Mouse (Mus musculus) hindbrain, embryonic 13.5 days (tissue): ENCODE data around the gene Nrxn1. TPM values are rescaled to one million over a fixed set of nuclear protein-coding genes. Genes with fewer than 3 reads are reported as not detected.

ENCODE experiments used
- ATAC-seq: fragments of 200-750 bp; cut with Nextera tagmentation; 2 replicates; pipeline ENCODE4 v1.8.0; 2017; ENCODE audit warnings: moderate TSS enrichment; ENCODE audit not compliant: low FRiP score
- H3K27ac ChIP-seq: fragments of 300-500 bp; sonication (generic); 2 replicates; pipeline ENCODE4 v1.5.1; 2015; ENCODE audit warnings: inconsistent platforms, mild to moderate bottlenecking, moderate library complexity
- H3K27me3 ChIP-seq: fragments of 300-500 bp; sonication (generic); 2 replicates; pipeline ENCODE4 v1.6.1; 2015; ENCODE audit warnings: mild to moderate bottlenecking, inconsistent platforms
- H3K36me3 ChIP-seq: fragments of 300-500 bp; sonication (generic); 2 replicates; pipeline ENCODE4 v1.6.1; 2015; ENCODE audit warnings: mild to moderate bottlenecking, inconsistent platforms
- H3K4me1 ChIP-seq: fragments of 300-500 bp; sonication (generic); replicated peaks from 2 replicates; pipeline ENCODE4 v1.6.1; 2015; ENCODE audit warnings: inconsistent platforms
- H3K4me2 ChIP-seq: fragments of 300-500 bp; sonication (generic); 2 replicates; pipeline ENCODE4 v1.6.1; 2015; ENCODE audit warnings: inconsistent platforms, mild to moderate bottlenecking, moderate library complexity
- H3K4me3 ChIP-seq: fragments of 300-500 bp; sonication (generic); 2 replicates; pipeline ENCODE4 v1.5.1; 2015; ENCODE audit warnings: mild to moderate bottlenecking, inconsistent platforms
- H3K9ac ChIP-seq: fragments of 300-500 bp; sonication (generic); 2 replicates; pipeline ENCODE4 v1.6.1; 2015; ENCODE audit warnings: mild to moderate bottlenecking, inconsistent platforms
- H3K9me3 ChIP-seq: fragments of 300-500 bp; sonication (generic); 2 replicates; pipeline ENCODE4 v1.6.1; 2016; ENCODE audit warnings: inconsistent platforms
- WGBS: fragments of 180-500 bp; shearing (Covaris S2); methylation state at CpG from one replicate; pipeline ENCODE4 v1.1.7; 2015; 5-methylcytosine and 5-hydroxymethylcytosine counted together
- polyA plus RNA-seq: library from polyadenylated mRNA; unstranded; fragments of >200 nt; fragmentation: Nextera tagmentation; extraction: Ambion mirVana; gene quantifications from 2 replicates; pipeline ENCODE4 v1.2.1, GENCODE M21; 2015

The Nrxn1 gene
- polyA plus RNA-seq, 1 experiment from 2014 or later = 143 TPM

DNA sequence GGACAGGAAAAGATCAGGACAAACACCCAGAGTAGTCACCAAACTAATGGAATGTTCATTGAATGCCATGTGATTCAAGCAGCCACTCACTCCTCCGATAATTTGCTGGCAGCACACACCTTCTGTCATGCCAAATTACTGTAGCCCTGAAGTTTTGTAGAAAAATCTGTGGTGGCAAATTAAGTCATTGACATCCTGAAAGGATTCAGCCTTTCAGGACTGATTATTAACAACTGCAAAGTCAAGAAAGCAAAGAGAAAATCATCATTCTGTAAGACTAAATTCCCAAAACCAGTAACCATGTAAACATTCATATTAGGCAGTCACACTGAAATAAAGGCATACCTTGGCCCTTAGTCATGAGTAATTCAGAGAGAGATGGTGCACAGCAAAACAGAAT is 662.7 kb downstream of the Nrxn1 start:
- ATAC-seq = no peak
- H3K27ac ChIP-seq = no peak overlapping the region
- H3K4me3 ChIP-seq = no peak overlapping the region
- no peak overlapping the region for H3K9ac ChIP-seq
- H3K4me1 ChIP-seq = no peaks in the 10 kb centered on the region
- 85% methylated on average over 1 of the region's 1 CpGs for WGBS
- no peak overlapping the region for H3K4me2 ChIP-seq
- no peaks in the 10 kb centered on the region for H3K9me3 ChIP-seq
- H3K27me3 ChIP-seq = no peaks in the 10 kb centered on the region
- H3K36me3 ChIP-seq = no peaks in the 10 kb centered on the region

DNA sequence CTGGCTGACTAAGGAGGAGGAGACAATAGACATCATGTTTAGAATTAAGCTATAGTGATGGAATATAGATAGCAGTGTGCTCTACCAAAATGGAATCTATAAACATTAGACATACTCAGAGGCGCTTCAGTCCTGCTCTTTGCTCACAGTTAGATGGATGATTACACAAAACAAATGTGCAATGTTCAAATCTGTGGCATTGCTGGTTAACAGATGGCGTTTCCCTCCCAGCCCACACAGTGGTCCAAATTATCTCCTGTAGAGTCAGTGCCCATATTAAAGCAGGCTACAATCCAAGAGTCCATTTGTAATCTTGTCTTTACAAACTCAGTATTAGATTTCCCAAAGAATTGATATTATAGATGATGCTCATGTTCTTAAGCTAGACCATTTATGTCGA is 666.9 kb downstream of the Nrxn1 start:
- ATAC-seq = no peak
- Histone ChIP-seq H3K4me2 (no peak overlapping the region), H3K27ac (no peak overlapping the region), H3K9ac (no peak overlapping the region), H3K27me3 (no peaks in the 10 kb centered on the region), H3K9me3 (no peaks in the 10 kb centered on the region), H3K4me3 (no peak overlapping the region), H3K36me3 (no peaks in the 10 kb centered on the region), H3K4me1 (no peaks in the 10 kb centered on the region)
- 88% methylated on average over 3 of the region's 3 CpGs for WGBS

DNA sequence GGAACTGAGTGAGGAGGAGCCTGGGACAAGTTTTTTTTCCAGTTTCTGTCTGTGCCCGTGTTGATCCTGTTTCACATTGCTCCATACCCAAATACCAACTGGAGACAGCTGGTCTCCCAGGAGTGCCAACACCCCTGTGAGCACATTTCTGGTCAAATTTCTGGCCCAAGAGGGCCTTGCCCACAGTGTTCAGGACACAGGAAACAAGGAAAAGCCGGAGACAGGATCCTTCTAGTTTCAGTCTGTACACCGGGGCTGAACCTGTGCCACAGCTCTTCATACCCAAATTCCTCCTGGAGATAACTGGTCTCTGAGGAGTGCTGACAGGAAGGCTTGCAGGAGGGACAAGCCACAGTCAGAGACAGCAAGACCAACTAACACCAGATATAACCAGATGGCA is 670.3 kb downstream of the Nrxn1 start:
- Histone ChIP-seq H3K9me3 (no peaks in the 10 kb centered on the region), H3K36me3 (no peaks in the 10 kb centered on the region), H3K27ac (no peak overlapping the region), H3K4me1 (no peaks in the 10 kb centered on the region), H3K9ac (no peak overlapping the region), H3K4me2 (no peak overlapping the region), H3K27me3 (no peaks in the 10 kb centered on the region), H3K4me3 (no peak overlapping the region)
- WGBS = 89% methylated on average over 3 of the region's 3 CpGs
- no peak for ATAC-seq

DNA sequence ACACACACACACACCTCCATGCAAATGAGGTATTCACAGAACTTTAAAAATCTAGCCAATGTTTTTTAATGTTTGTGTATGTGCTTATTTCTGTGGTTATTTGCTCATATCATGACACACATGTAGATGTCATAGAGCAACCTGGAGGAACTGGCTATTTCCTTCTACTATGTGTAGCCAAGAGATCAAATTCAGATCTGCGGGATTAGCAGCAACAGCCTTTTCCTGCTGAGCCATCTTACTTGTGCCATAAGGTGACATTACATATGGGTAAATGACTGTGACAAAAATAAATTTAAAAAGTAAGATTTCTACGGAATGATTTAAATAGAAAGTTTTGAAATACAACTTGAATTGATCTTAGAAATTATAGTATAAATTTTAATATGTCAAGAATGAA is 672.1 kb downstream of the Nrxn1 start:
- no peaks in the 10 kb centered on the region for H3K4me1 ChIP-seq
- H3K4me3 ChIP-seq = no peak overlapping the region
- no peaks in the 10 kb centered on the region for H3K27me3 ChIP-seq
- H3K4me2 ChIP-seq = no peak overlapping the region
- no peak overlapping the region for H3K9ac ChIP-seq
- no peak for ATAC-seq
- no peak overlapping the region for H3K27ac ChIP-seq
- H3K9me3 ChIP-seq = no peaks in the 10 kb centered on the region
- H3K36me3 ChIP-seq = no peaks in the 10 kb centered on the region
- WGBS = 97% methylated on average over 2 of the region's 2 CpGs

DNA sequence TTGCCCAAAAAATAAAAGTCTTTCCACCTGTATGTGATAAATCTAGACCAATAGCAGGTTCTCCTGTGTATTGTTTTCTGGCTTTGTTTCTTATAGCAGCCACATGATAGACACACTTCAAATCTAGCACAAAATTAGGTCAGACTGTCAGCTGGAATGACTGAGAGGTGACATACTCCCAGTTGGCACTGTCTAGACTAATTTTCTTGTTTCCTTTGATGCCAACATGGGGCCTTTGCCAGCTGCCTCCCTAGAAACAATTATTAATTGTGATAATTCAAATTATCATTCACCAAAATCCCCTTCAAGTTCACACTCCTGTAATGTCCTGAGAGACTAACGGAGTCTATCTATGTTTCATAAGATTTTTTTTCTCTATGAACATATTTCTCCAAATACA is 673.3 kb downstream of the Nrxn1 start:
- H3K9me3 ChIP-seq = no peaks in the 10 kb centered on the region
- no peak overlapping the region for H3K4me2 ChIP-seq
- WGBS = 83% methylated on average over 1 of the region's 1 CpGs
- no peak overlapping the region for H3K9ac ChIP-seq
- H3K4me1 ChIP-seq = no peaks in the 10 kb centered on the region
- no peaks in the 10 kb centered on the region for H3K27me3 ChIP-seq
- H3K4me3 ChIP-seq = no peak overlapping the region
- no peaks in the 10 kb centered on the region for H3K36me3 ChIP-seq
- no peak overlapping the region for H3K27ac ChIP-seq
- ATAC-seq = no peak

DNA sequence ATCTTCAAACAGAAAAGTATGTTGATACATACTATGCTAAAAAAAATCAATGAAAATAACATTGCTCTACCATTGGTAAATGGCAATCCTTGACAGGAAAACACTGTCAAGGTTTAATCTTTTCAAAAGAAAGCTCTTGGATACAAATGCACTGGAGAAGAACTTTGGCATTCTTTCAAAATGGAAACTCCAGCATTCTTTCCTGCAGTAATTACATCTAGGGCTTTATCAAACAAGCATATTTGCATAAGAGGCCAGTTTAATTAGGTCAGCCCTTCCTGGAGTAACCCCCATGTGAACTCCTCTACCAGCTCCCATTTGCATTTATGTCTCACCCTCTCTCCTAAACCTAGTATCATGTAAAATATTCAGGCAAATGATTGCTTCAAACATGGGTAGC is 696.5 kb downstream of the Nrxn1 start:
- Histone ChIP-seq H3K27ac (no peak overlapping the region), H3K36me3 (no peaks in the 10 kb centered on the region), H3K4me2 (no peak overlapping the region), H3K27me3 (no peaks in the 10 kb centered on the region), H3K9me3 (no peaks in the 10 kb centered on the region), H3K9ac (no peak overlapping the region), H3K4me3 (no peak overlapping the region), H3K4me1 (0 out of 2 replicates have a peak, but pooled peaks cover 3% of the 10 kb centered on the region)
- ATAC-seq = no peak

DNA sequence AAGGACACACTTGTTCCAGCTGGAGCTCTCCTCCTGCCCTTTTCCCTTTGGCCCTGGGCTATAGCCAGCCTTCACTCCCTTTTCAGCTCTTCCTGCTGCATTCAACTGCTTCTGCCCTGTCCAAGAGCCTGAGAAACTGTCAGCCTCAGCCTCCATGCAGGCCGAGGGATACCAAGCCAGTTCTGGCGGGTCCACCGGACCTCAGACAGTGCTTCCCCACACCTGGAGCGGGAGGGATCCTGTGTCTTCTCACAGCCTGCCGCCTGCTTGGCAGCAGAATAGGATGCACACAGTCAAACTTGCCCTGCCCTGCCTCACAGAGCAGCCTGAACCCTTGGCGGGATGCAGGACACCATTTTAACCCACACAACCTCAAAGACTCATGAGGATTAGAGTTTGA is 698.3 kb downstream of the Nrxn1 start:
- H3K27me3 ChIP-seq = no peaks in the 10 kb centered on the region
- H3K9me3 ChIP-seq = no peaks in the 10 kb centered on the region
- peaks cover 8% of the 10 kb centered on the region for H3K4me1 ChIP-seq
- no peak overlapping the region for H3K9ac ChIP-seq
- no peak overlapping the region for H3K4me3 ChIP-seq
- H3K27ac ChIP-seq = no peak overlapping the region
- ATAC-seq = no peak
- H3K4me2 ChIP-seq = no peak overlapping the region
- no peaks in the 10 kb centered on the region for H3K36me3 ChIP-seq
- 89% methylated on average over 6 of the region's 6 CpGs for WGBS

DNA sequence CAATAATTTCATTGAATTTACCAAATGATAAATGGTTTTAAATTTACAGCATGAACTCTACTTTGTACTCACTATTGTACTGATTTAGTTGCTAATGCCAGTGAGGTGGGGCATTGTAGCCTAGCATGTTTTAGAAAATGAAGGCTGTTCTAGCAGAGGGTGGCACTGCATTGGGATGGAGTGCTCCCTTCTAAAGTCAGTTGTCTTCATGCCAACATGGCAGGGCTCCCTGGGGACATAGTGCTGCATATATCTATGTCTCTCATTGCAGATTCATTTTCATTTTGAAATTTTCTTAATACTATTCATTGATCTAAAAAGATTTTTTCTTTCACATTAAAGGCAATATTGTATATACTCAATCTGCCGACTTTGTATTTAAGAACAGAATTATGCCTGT is 700.1 kb downstream of the Nrxn1 start:
- no peak overlapping the region for H3K4me3 ChIP-seq
- H3K36me3 ChIP-seq = no peaks in the 10 kb centered on the region
- WGBS = 91% methylated on average over 1 of the region's 1 CpGs
- no peak for ATAC-seq
- H3K9me3 ChIP-seq = no peaks in the 10 kb centered on the region
- no peak overlapping the region for H3K4me2 ChIP-seq
- H3K4me1 ChIP-seq = peaks cover 8% of the 10 kb centered on the region
- H3K27ac ChIP-seq = no peak overlapping the region
- H3K27me3 ChIP-seq = no peaks in the 10 kb centered on the region
- no peak overlapping the region for H3K9ac ChIP-seq

DNA sequence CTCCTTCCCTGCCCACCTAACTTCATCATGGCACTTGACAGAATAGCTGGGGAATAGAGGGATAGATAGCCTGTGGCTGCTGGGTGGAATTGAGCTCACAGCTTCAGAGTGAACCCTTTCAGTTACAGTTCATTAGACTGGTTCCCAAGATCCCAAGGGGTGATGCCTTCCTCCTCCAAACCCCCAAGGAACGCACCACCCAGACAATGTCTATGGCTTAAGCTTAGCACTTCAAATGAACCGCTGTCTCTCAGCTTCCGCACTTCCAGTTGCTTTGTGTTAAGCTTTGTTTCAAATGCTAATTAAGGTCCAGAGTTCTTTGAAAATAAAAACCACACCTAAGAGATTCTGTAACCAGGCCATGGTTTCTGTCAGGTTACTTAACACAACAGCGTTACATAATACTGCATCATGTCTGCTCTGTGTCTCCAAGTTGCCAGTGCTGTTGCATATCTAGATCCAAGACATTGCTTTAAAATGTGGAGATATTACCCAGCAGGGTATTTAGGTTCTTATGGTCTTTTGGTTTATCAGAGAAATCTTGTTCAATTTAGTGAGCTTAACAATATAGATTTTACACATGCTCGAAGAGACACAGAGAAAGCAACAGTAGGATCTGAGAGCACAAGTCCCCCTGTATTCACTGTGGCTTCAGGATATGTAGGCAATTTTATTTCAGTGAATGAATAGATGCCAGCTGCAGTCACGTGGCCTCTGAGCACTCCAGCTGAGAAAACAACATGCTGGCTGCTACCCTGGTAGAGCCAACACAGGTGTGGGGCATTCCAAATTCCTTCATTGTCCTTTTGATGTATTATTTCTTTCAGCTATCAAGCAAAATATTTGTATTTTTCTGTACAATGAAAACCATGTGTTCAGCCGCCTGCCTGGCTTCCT is 702.3 kb downstream of the Nrxn1 start:
- Histone ChIP-seq H3K27me3 (no peaks in the 10 kb centered on the region), H3K36me3 (no peaks in the 10 kb centered on the region), H3K4me3 (no peak overlapping the region), H3K27ac (0 out of 2 replicates have a peak overlapping the region, but pooled peaks have one; percentile 3), H3K9me3 (no peaks in the 10 kb centered on the region), H3K4me1 (peaks cover 6% of the 10 kb centered on the region), H3K4me2 (no peak overlapping the region), H3K9ac (no peak overlapping the region)
- 20% methylated on average over 7 of the region's 7 CpGs for WGBS
- ATAC-seq = peak; percentile 72

DNA sequence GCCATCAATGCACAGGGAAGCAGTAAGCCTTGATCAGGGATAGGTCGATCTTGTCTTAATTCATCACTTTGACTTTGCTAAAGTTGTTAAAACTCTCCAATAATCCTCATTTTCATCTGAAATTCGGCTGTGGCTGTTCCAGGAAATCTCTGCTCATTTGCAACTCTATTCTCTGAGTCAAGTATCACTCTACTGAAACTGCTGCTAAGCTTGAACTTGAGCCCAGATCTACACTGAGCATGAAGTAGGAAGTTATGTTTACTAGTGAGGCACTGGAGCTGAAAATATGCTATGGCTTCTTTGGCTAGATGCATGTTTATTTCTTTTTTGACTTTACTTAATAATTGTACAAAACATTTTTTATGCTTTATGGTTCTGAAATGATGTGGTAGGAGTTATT is 708.0 kb downstream of the Nrxn1 start:
- Histone ChIP-seq H3K27ac (no peak overlapping the region), H3K36me3 (no peaks in the 10 kb centered on the region), H3K4me1 (no peaks in the 10 kb centered on the region), H3K27me3 (no peaks in the 10 kb centered on the region), H3K9ac (no peak overlapping the region), H3K4me2 (no peak overlapping the region), H3K4me3 (no peak overlapping the region), H3K9me3 (no peaks in the 10 kb centered on the region)
- 86% methylated on average over 2 of the region's 2 CpGs for WGBS
- no peak for ATAC-seq

DNA sequence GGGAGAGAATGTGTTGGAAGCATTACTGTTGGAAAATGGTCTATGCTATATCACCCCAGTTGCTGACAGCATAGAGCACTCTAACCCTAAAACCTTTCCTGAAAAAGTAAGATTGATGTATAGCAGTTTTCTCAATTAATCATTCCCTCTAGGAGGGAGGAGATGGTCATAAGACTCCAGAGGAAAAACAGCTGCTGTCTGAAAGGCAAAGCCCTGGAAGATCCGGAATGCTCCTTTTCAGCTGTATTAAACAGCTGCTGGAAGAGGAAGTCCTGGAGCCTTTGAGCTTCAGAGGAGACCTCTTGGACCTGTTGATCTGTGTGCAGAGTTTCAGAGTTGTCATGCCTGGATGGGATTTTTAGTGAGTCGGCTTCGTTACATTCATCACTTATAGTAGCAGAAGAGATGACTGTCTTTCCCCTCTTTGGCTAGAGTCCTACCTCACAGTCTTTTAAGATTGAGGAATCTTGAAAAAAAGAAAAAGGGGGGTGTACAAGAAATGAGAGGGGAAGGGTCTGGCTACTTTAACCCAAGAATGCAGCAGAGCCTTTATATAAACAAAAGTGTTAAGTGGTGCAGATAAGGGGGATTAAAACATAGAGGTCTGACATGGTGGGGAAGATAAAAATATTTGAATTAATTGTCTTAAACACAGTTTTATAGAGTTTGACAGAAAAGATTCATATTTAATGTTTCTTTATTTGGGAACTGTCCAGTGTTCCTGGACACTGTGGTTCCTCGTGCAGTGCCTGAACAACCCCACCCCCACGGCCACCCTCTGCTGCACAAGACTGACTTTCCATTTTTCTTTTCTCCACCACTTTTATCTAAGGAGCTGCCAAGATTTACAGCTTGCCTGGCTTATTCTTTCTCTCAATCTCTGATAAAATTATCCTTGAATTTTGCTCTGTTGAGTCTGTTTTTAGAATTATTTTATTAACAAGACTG is 710.1 kb downstream of the Nrxn1 start:
- no peak overlapping the region for H3K4me3 ChIP-seq
- WGBS = 66% methylated on average over 5 of the region's 5 CpGs
- no peaks in the 10 kb centered on the region for H3K4me1 ChIP-seq
- H3K36me3 ChIP-seq = no peaks in the 10 kb centered on the region
- H3K4me2 ChIP-seq = no peak overlapping the region
- H3K9me3 ChIP-seq = no peaks in the 10 kb centered on the region
- ATAC-seq = no peak
- H3K27ac ChIP-seq = no peak overlapping the region
- H3K27me3 ChIP-seq = no peaks in the 10 kb centered on the region
- no peak overlapping the region for H3K9ac ChIP-seq

DNA sequence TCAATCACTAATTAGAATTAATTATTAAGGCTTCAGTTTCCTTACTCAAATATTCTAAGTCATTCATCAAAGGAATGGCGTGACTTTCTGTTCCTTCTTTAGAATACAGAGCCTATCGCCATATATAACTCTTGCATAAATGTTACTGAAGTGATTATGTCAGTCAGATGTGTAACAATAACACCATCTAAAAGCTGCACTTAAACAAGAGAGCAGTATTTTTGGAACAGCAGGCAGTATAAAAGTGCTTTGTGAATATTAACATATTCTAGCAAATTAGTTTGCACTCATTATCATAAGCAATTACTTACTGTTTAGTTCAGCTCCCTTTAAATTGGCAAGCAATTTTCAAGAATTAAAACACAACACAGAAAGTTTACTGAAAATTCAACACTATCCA is 716.3 kb downstream of the Nrxn1 start:
- H3K27ac ChIP-seq = no peak overlapping the region
- H3K36me3 ChIP-seq = no peaks in the 10 kb centered on the region
- no peaks in the 10 kb centered on the region for H3K9me3 ChIP-seq
- H3K9ac ChIP-seq = no peak overlapping the region
- no peaks in the 10 kb centered on the region for H3K4me1 ChIP-seq
- H3K4me3 ChIP-seq = no peak overlapping the region
- no peak for ATAC-seq
- no peak overlapping the region for H3K4me2 ChIP-seq
- no peaks in the 10 kb centered on the region for H3K27me3 ChIP-seq
- WGBS = 48% methylated on average over 2 of the region's 2 CpGs
